Mouse (Mus musculus) forebrain, embryonic 11.5 days (tissue): ENCODE measurements around the gene Podxl. TPM values are rescaled to one million over a fixed set of nuclear protein-coding genes. Genes with fewer than 3 reads are reported as not detected.

Experiments
- ATAC-seq: fragments of 200-750 bp; cut with Nextera tagmentation; replicated peaks from 2 replicates; pipeline ENCODE4 v1.8.0; 2017; ENCODE audit warnings: moderate TSS enrichment; ENCODE audit not compliant: low FRiP score
- DNase-seq: peaks from one replicate; pipeline ENCODE4 v3.0.0-alpha.2; 2017; ENCODE audit warnings: low spot score
- H3K27ac ChIP-seq: fragments of 300-500 bp; sonication (generic); 2 replicates; pipeline ENCODE4 v1.5.1; 2014; ENCODE audit warnings: low read depth, low read length
- H3K27me3 ChIP-seq: fragments of 300-500 bp; sonication (generic); 2 replicates; pipeline ENCODE4 v1.6.1; 2014; ENCODE audit warnings: mild to moderate bottlenecking, low read length, mixed read lengths; ENCODE audit not compliant: control insufficient read depth, insufficient read depth
- H3K36me3 ChIP-seq: fragments of 300-500 bp; sonication (generic); 2 replicates; pipeline ENCODE4 v1.6.1; 2014; ENCODE audit warnings: mild to moderate bottlenecking, low read length, moderate library complexity, mixed read lengths; ENCODE audit not compliant: control insufficient read depth, insufficient read depth
- H3K4me1 ChIP-seq: fragments of 300-500 bp; sonication (generic); replicated peaks from 2 replicates; pipeline ENCODE4 v1.6.1; 2014; ENCODE audit warnings: low read length, mixed read lengths; ENCODE audit not compliant: control insufficient read depth, insufficient read depth
- H3K4me2 ChIP-seq: fragments of 300-500 bp; sonication (generic); 2 replicates; pipeline ENCODE4 v1.6.1; 2014; ENCODE audit warnings: low read depth, mild to moderate bottlenecking, low read length, moderate library complexity, mixed read lengths; ENCODE audit not compliant: severe bottlenecking
- H3K4me3 ChIP-seq: fragments of 300-500 bp; sonication (generic); 2 replicates; pipeline ENCODE4 v1.5.1; 2014; ENCODE audit warnings: low read depth, low read length
- H3K9ac ChIP-seq: fragments of 300-500 bp; sonication (generic); 2 replicates; pipeline ENCODE4 v1.6.1; 2014; ENCODE audit warnings: low read length
- H3K9me3 ChIP-seq: fragments of 300-500 bp; sonication (generic); 2 replicates; pipeline ENCODE4 v1.6.1; 2016; ENCODE audit warnings: low read length, mixed read lengths; ENCODE audit not compliant: control insufficient read depth
- WGBS: fragments of 180-500 bp; shearing (Covaris S2); extraction: QIAGEN DNeasy Blood & Tissue Kit; methylation state at CpG from one replicate; pipeline ENCODE4 v1.1.7; 2014; 5-methylcytosine and 5-hydroxymethylcytosine counted together
- polyA plus RNA-seq: library from polyadenylated mRNA; unstranded; fragments of >200 nt; fragmentation: Nextera tagmentation; extraction: Ambion mirVana; gene quantifications from 2 replicates; pipeline ENCODE4 v1.2.1, GENCODE M21; 2014

Podxl gene
- polyA plus RNA-seq, 1 experiment from 2014 or later: 11.7 TPM

- Histone ChIP-seq H3K36me3 (peaks cover 2% of the 10 kb centered on the region; the same call in 1 of the 2 replicates), H3K9me3 (no peaks in the 10 kb centered on the region), H3K9ac (no peak overlapping the region), H3K4me1 (no peaks in the 10 kb centered on the region), H3K4me2 (no peak overlapping the region), H3K4me3 (no peak overlapping the region), H3K27me3 (no peaks in the 10 kb centered on the region), H3K27ac (no peak overlapping the region)
- WGBS: 71% methylated on average over 4 of the region's 4 CpGs
- no peak for DNase-seq
- ATAC-seq: no peak
These were observed 85.6 kb downstream of the Podxl start for GRCm38 (mm10) chr6:31478221-31478620.

Other genes starting within 250 kb of the Podxl start
- 208 and 221 TPM in 2 replicates for gene Mkln1, start 165.2 kb downstream of the Podxl start, polyA plus RNA-seq